Mouse (Mus musculus) right cerebral cortex, postnatal 10 days (tissue): ENCODE data around the gene Zfp804a.

Source experiments
- DNase-seq, 2 experiments: peaks; one replicate each; pipeline ENCODE4 v3.0.0; 2021; ENCODE audit warnings: low spot score in 2 of 2

The Zfp804a gene

DNA sequence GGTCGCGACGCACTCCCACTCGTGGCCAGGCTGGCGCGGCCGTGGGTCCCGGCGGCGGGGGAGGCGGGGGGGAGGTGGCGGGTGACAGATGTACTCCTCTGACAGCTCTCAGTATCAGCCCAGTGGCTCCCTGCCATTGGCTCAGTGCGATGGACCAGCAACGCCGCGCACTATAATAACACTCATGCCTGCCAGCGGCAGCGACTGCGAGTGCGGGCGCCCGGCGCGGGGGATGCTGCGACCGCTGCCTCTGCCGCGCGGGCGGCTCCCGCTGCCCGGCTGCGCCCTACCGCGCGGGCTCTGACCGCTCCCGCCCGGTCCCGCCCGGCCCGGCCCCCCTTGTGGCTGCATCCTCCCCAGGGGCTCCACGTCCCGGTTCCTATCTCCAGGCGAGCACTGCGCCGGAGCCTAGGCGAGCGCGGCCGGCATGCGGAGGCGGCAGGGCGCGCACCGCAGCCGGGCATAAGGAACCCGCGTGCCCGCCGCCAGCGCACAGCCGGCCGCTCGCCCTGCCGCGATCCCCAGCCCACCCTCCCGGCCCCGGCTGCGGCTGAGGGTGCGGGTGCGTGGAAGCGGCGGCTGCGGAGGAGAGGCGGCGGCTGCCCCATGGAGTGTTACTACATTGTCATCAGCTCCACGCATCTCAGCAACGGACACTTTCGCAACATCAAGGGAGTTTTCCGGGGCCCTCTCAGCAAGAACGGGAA, at the start of gene Zfp804a:
Gene Zfp804a (plus strand): TSS at position 38 of the 707 bp plus-strand sequence.
- DNase-seq, result peak; percentile 81 to 88

GRCm38 (mm10) chr2:82051635-82052034, 1.4 kb upstream of the Zfp804a start:
- no peak for DNase-seq

- DNase-seq, result peak; percentile 84 to 89
Measured at GRCm38 (mm10) chr2:82052338-82053184, 461 bp upstream of the Zfp804a start.

DNA sequence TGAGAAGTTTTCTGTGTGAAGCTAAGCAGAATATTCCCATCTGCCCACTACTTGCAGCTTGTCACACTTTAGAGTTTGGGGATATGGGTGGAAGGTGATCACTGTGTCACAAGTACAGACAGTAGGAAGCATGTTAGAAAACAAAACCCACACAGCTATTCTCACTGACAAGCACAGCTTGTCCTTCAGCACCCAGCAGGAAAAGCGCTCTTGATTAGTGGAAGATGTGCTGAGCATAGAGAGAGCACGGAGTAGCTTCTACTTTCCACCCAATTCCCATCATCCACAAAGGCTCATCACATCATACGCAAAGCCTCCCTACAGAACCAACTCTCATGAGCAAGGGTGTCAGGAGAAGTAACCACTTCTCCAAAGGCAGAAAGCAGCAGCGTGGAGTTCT, 1.4 kb downstream of the Zfp804a start:
- DNase-seq, result no peak

GRCm38 (mm10) chr2:82064671-82065070, 11.6 kb downstream of the Zfp804a start:
- DNase-seq, result no peak

DNA sequence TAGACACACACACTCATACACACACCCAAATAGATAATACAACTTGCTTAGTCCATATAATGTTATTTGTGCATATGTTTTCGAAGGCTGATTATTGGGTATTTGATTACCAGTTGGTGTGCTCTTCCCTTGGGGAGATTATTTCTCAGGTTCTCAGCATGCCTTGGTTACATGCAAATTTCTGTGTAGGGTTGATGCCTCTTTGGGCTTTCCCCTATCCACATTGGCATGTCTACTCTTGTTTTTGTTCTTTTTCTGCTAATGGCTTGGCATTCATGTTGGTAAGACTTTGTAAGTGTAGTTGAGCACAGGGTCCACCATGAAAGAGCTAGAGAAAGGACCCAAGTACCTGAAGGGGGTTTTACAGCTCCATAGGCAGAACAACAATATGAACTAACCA, 14.9 kb downstream of the Zfp804a start:
- DNase-seq, result no peak

DNA sequence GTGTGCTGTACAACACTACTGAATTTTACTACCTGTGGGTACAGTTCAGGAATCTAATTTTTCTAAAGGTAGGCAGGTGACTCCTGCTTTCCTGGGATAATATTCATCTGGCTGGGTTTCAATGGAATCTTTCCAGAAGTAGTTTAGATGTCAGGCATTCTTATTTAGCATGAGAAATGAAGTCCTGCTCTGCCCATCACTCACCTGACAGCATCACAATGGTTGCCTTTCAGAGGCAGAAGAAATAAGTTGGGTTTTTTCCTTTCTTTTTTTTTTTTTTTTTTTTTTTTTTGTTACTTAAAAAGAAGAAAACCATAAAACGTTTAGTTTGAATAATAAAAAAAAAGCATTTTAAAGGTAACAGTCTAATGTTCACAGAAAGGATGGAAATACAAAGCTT, 16.1 kb downstream of the Zfp804a start:
- DNase-seq, result no peak

DNA sequence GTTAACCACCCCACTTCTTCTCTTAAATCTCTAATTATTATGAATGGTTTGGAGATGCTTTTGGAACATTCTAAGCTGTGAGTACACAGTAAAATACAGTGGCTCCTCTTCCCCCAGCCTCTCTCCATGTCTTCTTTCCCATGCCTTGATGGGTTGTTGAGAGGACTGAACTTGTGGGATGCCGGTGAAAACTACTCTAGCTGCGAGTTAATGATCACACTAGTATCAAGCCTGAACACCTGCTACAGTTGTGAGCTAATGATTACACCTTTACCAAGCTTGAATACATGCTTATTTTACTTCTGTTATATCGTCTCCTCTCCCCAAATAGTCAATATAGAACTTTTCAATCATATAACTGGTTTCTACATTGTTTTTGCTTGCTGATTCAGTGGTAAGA, 23.9 kb downstream of the Zfp804a start:
- no peak for DNase-seq

GRCm38 (mm10) chr2:82078287-82078994, 25.4 kb downstream of the Zfp804a start:
- no peak for DNase-seq

DNA sequence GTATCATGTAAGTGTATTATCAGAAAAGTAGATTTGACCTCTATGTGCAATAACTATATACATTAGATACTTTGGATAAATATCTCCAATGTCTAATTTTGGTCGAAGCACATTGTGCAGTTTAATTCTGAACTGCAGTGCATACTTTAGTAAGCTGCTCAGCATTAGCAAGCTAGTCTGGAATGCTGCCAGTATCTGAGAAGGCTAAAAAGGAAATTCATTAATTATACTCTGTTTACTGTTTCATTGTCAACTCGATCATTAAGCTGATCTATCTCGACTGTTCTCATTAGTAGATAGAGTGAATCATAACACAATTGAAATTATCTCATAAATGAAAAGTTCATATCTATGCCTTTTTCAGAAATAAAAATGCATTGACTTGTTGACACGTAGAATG, 27.7 kb downstream of the Zfp804a start:
- DNase-seq, result no peak

DNA sequence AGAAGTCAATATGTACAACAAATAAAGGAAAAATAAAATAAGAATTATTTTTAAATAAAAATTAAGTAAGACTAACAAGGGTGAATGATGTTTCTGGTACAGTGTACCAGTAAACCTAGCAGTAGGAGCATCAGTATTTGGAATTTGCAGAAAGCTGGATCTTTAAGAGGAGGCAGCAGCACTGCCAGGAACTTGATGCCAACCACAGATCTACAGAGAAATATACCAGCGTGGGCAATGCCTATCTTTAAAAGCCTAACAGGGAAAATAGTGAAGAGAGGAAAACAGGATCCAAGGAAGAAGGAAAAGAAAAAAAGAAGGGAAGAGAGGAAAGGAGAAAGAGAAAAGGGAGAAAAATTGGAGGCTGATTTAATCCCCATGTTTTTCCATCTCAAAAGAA, 60.1 kb downstream of the Zfp804a start:
- DNase-seq, result no peak

- no peak for DNase-seq
Measured at GRCm38 (mm10) chr2:82113650-82114049, 60.6 kb downstream of the Zfp804a start.

DNA sequence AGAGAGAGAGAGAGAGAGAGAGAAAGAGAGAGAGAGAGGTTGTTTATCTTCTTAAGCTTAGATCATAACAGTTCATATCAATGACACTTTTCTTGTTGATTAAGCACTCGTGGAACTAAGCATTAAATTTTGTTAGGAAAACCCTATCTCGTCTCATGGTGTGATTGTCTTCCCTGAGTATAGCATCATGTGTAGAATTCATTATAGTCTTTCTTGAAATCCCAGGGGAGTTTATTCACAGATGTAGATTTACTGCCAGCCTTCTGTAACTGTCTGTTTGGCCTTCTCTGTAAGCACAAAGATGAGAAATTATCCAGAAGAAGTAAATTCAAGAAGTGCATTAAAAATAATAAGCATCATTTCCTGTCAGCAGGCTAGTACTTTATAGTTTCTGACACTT, 66.6 kb downstream of the Zfp804a start:
- DNase-seq, result no peak

- DNase-seq, result no peak
Measured at GRCm38 (mm10) chr2:82178693-82179092, 125.7 kb downstream of the Zfp804a start.

- no peak for DNase-seq
Measured at GRCm38 (mm10) chr2:82181010-82181409, 128.0 kb downstream of the Zfp804a start.

DNA sequence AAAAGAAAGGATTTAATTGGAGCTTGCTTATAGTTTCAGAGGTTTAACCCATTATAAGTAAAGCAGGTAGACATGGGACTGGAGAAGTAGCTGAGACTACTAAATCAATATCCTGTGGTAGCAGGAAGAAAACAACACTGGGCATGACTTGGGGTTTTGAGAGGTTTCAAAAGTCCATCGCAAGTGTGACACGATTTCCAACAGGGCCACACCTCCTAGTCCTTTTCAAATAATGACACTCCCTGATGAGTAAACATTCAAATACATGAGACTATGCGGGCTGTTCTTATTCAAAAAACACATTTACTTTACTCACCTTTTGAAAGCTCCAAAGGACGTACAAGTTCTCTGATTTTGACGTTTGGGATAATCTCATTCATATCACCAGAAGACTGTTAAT, 146.9 kb downstream of the Zfp804a start:
- no peak for DNase-seq

- no peak for DNase-seq
Measured at GRCm38 (mm10) chr2:82200616-82201015, 147.6 kb downstream of the Zfp804a start.

GRCm38 (mm10) chr2:82210605-82211004, 157.6 kb downstream of the Zfp804a start:
- no peak for DNase-seq

DNA sequence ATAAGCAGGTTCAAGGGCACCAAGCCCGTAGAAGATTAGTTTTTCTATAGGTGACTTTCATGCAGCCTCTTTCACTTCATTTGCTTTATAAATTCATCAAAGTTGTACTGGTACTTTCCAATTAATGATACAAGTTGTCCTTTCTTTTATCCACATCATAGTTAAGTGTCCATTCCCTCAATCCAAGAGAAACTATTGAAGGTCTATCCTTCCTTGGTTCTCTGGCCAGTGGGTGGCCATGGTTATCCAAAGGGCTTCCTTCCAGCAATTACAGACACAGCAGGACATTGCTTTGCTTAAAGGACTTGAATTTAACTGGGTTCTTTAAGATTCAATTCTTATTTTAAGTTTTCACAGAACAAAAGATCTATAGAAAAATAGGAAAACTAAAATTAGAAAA, 158.9 kb downstream of the Zfp804a start:
- no peak for DNase-seq

DNA sequence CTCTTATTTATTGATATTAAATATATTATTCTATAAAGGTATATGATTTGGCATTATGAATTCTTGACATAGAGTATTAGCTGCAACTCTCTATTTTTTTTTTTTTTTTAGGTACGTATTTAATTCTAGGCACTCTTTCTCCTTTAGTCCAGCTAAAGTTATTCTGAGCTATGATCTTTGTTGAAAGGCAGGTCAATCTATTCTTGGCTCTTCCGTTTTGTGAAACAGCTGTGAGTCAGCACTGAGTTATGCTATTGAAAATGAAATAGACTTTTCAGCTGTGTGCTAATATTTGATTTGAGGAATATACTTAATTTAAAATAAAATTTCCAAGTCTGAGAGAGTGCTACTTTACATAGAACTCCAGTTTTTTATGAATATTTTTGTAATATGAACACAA, 164.9 kb downstream of the Zfp804a start:
- DNase-seq, result no peak

DNA sequence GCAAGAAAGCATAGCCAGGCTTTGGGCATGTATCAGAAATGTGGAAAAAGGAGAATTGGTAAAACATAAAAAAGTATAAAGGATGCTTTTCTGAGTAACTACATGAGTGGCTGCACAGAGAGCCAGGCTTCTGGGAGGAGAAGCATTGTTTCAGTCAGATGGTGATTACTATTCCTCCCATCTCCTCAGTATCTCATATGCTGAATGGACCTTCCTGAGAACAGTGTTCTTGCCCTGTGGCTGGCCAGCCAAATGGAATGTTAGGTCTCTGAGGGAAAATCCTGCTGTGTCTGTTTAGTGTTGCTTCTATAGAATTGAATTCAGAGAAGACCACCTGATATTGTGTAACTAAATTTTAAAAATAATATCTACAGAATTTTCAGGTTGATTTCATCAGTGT, 193.0 kb downstream of the Zfp804a start:
- no peak for DNase-seq

DNA sequence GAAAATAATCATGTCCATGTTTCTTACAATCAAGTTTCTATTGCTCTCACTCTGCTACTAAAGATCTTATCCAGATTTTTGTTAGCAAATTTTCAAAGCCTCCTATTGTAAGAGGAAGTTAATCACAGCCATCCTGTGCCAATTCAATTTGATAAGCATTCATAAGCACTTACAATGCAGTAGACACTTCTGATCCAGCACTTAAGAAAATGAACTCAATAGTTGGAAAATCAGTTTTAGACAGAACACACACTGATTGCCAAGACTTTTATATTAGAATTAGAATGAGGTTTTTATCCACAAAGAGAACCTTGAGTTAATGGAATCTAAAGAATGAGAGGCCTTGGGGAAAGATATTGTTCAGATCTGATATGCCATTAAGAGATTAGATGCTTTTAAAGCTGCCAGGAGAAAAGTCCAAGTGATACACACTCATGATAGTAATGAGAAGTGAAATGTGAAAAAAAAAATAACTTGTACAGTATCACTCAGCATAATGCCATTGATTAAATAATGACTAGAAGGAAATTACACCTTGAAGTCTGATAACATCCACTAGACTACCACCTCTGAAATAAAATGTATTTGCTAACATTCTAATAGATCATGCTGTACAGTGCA, 194.0 kb downstream of the Zfp804a start:
- no peak for DNase-seq
